Mouse (Mus musculus) right cerebral cortex, postnatal 36 days (tissue): ENCODE data around the gene Gm28919.
"Not testable (repeated sequence)": the region's sequence is repeated elsewhere in the genome, so short reads cannot be mapped to it uniquely, and the experiment has no call there.

Source experiments
- DNase-seq, 2 experiments: peaks; one replicate each; pipeline ENCODE4 v3.0.0; 2022; ENCODE audit warnings: low spot score in 2 of 2, mixed read lengths in 1 of 2

Gene Gm28919

GRCm38 (mm10) chrY:6583246-6583645 lies at the start of gene Gm28919:
Gm28919 (plus strand) TSS chrY:6583546.
- not testable (repeated sequence) for DNase-seq
